Mouse (Mus musculus) B cell, adult 2 months (primary cell): ENCODE results near the gene Ttpal.
A peak's percentile ranks its signal among the peaks of the same experiment; 100 is the strongest.
"Not testable (repeated sequence)": the region's sequence is repeated elsewhere in the genome, so short reads cannot be mapped to it uniquely, and the experiment has no call there.

Source experiments
- DNase-seq, 2 experiments: peaks; one replicate each; pipeline ENCODE4 v3.0.0; 2022

Ttpal gene

DNA sequence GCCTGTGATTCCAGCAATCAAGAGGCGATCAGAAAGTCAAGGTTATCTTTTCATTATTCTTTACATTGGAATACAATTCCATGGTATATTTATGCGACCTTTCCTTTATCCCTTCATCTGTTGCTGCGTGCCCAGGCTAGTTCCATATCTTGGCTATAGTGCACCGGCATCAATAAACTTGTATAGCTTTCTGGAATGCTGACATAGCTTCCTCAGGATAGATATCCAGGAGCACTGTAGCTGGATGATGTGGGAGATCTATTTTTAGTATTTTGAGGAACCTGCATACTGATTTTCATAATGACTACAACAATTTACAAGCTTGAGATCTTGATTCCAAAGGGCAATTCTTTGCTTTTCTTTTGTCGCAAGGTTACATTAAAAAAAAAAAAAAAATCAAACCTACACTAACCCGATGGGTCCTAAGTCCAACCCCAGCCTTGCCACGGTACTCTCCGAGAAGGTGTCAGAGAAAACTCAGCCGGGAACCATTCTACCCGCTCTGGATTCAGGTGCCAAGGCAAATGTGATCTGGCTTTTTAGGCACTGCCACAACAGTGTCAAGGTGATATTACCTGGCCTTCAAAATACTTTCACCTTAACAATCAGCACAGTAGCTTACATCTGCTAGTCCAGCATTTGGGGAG is 8.4 kb upstream of the Ttpal start:
- DNase-seq, result no peak

DNA sequence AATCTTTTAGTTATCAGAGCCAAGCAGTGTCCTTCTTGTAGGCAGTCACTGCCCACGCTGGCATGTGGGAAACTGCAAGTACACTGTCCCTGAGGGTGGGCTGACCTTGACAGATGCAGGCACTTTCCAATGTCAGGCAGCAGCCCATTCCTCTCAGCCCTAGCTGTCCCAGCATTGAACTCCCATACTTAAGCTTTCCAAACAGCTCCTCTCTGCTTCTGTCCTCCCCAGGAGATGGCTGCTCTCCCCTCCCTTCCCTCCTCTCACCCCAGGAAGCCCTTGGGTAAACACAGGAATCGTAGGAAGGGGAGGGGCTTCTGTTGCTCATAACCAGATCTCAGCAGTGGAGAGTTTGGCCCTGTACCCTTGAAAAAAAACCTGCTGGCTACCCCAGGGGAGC is 7.0 kb upstream of the Ttpal start:
- no peak for DNase-seq

DNA sequence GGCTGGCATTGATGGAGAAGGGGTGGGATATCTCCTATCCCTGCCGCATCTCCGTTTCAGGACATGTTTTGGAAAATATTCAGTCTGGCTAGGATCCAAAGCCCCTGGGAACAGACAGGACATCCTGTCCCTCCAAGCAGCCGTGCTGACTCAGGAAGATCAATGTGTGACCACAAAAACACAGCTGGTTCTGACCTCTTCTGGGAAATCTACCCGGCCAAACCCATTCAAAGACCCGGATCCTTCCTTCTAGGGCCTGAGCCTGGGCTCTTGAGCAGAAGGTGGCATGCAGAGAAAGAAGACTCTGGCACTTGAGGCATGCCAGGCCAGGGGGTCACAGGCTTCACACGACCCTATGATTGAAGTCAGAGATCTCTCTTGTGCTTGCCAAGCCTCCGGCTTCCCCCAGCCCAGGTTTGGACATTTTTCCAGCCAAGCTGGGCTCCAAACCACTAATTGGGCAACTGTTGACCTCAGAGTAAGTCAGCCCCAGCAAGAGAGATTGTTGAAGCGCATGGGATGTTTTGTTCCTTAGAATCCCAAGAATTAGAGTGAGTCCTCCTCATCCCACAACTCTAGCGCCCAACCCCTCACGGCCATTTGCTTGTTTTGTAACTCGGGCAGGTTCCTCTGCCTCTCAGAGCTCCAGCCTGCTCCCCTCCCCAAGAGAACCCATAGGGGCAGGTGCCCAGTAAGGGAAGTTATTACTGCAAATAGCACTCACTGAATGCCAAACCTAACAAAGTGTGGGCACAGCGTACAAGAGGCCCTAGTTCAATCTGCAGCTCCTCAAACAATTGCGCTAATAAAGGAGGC is 5.8 kb upstream of the Ttpal start:
- DNase-seq, result no peak

DNA sequence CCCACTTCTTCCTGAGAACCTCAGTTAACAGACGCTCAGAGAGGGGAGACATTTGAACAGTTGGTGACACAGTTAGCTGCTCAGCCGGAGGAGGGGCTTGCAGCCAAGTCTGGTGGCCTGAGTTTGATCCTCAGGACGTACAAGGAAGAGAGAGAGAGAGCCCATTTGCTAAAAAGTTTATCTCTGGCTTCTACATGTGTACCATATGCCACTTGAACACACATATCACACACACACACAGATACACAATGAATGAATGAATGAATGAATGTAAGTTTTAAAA is 5.3 kb upstream of the Ttpal start:
- no peak for DNase-seq

DNA sequence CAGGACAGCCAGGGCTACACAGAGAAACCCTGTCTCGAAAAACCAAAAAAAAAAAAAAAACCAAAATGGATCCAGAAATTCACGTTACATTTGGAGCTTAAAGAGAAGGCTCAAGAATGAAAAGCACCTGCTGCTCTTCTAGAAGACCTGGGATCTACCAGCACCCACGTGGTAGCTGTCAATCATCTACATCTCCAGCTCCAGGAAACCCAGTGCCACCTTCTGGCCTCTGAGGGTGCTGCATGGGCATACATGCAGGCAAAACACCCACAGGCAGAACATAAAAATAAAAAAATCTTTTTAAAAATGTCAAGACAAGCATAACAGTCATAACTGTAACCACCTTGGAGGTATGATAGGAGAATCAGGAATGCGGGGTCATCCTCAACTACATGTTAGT is 4.5 kb upstream of the Ttpal start:
- DNase-seq, result peak; percentile 80 to 84

DNA sequence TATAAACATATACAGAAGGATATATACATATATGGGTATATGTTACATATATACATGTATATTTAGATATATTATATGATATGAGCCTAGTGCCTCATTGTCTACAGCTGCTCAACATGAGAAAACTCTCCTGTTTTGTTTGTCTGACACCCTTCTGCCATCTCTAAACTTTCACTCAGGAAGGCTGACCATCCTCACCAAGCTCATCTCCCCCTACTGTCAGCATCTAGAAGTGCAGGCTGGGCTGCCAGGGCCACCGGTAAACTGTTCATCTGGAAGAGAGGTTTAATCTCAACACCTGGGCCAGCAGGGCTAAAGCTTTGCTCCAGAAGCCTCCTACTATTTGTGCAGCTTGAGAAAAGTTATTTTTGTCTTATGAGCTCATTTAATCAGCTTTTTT is 2.9 kb upstream of the Ttpal start:
- peak; percentile 85 to 87 for DNase-seq

DNA sequence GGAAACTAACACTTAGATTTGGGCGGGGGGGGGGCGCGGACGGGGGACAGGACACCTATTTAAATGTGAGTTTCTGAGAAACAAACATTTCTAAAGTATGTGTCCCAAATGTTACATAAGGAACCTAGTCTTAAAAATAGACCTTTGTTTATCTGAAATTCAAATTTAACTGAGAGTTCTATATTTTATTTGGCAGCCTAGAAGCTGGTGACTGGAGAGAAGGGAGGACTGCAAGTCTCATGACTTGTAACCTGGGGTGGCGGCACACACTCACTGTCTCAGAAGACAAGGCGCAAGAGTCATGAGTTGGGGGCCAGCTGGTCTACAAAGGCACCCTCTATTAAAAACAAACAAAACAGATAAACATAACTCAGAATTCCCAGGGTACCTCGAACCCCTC is 1.0 kb upstream of the Ttpal start:
- DNase-seq, result no peak

DNA sequence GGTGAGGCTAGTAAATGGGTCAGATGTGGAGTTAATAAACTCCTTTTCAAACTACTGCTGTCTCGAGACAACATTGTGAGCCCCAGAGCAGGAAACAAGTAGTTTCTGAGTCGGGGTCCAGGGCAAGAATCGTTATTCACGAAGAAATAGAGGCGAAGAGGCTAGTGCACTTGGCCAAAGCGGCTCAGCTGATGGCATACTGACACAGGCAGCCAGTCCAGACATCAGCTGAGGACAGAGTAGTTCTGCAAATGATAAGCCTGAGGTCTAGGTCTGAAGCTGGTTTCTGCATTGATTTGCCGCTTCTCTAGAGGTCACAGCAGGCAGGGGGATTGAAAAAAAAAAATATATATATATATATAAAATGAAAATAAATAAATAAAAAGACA is 408 bp upstream of the Ttpal start:
- peak in 1 of 2 experiments; percentile 52 for DNase-seq

DNA sequence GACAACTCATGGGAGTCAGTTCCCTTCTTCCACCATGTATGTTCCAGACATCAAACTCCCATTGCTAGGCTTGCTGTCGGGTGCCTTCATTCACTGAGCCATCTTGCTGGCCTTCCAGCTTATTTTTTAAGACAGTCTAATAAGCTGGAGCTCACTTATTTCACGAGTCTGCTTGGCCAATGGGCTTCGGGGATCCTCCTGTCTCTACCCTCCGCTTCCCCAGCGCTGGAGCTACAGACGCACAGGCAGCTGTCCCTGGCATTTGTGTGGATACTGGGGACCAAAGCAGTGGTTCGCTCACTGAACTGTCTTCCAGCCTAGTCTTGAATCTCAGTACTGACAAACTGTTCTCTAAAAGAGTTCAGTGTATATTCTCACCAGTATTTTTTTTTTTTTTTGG is 4.0 kb downstream of the Ttpal start:
- DNase-seq, result no peak

DNA sequence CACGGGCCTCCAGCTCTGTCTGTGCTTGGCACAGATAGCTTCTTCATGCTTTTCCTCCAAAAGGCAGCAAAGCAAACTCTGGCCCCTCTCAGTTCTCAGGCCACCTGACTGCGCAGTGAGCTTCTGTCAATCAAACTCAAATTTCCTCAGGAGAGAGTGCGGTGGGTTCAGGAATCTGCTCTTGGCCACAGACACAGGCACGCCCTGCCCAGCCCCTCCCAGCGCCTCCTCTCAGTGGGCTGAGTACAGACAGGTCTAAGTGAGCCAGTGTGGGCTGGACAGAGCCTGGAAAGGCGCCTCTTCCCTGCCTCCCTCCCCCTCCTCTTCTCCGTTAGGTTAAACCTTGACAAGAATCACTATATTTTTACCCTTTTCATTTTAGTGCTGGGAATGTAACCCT is 5.9 kb downstream of the Ttpal start:
- DNase-seq, result no peak

DNA sequence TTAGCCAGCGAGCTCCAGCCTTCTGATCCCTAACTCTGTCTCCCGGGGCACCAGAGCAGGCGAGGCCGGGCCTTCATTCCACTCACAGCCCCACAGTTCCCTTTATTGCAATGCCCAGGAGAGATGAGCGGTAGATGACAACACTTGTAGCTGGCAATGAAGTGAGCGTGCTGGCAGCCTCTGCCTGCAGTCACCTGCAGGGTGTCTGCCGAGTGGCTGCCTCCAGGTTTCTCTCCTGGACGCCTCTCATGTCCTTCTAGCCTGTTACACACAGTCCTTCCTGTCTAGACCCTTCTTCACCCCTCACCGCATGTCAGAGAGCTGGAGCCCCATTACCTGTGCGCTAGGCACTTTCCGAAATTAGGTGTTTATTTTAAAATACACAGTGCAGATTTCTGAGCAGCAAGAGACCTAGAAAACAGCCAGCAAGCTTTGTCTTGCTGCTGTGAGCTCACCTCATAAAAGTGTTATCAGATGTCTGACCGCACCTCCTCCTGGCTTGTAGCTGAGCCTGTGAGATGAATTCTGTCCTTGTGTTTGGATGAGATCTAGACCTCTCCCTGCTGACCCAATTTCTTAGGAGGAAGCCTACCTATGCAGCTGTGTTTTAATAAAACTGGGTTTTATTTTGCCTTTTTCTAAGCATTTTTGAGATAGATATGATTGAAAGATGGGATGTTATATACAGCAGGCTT is 7.3 kb downstream of the Ttpal start:
- no peak for DNase-seq

DNA sequence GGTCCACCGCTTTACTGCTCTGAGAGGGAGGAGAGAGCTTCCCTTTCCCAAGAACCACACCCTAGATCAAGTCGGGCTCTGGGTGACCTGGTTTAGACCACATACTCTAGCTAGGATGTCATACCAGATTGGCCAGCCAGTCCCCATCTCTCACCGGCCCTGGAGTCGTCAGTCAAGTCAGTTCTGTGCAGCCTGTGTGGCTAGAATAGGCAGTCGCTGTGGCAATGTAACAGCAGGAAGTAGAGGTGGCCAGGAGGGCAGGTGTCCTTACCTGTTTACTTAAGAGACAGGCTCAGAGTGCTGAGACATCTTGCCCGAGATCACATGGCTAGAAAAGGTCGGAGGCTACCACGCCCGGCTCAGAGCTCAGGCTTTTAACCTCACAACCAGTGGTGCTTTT is 9.1 kb downstream of the Ttpal start:
- no peak for DNase-seq

DNA sequence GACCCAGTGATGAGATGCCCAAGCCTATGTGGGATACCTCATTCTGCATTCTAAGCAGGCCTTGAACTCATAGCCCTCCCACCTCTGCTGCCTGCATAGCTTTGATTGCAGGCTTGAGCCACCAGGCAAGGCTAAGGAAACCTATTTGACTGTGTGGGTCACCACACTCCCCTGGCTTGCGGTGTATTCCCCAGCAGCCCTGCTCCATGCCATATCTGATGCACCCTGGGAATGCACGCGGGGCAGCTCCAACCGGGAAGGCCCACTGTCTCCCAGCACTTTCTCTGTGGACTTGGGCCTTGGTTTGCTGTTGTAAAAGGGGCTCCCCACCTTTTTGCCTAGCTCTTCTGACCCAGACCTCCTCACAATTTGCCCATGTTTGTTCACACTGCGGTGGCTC is 11.1 kb downstream of the Ttpal start:
- no peak for DNase-seq

DNA sequence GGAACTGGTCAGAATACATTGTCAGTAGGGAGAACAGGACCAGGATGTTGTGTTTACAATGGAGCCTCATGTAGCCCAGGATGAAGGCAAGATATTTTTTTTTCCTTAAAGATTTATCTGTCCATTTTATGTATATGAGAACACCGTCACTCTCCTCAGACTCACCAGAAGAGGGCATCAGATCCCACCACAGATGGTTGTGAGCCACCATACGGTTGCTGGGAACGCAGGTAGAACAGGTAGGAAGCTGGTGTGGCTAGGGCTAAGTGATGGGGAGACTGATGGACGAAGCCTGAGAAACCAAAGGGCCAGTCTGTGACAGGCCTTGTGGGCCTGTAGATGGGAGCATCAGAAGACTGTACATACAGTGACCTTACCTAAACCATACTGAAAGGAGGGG is 11.9 kb downstream of the Ttpal start:
- no peak for DNase-seq

DNA sequence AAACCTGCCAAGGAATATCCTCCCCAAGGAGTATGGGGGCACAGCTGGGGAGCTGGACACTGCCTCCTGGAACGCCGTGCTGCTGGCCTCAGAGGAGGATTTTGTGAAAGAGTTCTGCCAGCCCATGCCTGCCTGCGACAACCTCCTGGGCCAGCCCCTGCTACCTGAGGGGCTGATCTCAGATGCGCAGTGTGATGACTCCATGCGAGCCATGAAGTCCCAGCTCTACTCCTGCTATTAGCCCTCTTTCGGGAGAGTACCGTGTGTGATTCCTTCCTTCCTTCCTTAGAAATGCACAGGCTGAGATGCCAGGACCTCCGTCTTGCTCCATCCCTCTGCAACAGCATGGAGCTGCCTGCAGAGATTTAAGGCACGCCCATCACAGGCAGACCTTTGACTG is 13.3 kb downstream of the Ttpal start:
- no peak for DNase-seq

DNA sequence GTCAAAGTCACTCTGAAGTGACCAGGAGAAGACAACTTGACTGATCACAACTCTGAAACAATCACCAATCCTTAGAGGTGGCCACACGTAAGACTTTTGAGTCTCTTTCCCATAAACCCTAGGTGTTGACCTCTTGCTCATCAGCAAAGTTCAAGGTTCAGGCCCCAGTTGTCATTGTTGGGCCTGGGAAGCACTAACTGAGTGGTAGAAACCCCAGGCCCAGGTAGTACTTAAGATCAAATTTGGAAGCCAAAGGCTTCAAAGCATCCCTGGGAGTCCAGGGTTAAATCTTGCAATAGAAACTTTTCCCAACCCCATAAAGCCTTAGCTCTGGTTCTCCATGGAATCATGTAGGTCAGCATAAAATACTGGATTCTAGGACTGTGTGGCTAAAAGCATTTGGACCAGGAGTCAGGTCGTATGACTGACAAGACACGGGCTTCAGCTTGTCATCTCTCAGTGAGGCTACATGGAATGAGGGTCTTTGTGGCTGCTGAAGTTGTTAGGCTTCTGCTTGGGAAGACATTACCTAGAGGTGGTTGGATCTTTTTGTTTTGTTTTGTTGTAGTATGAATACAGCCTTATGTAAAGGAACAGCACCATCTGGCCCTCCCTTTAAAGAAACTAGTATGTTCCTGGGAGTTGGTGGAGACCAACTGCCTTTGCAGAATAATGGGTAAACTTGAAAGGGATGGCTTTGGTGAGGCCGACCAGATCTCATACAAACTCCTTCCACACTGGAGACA is 14.0 kb downstream of the Ttpal start:
- no peak for DNase-seq

DNA sequence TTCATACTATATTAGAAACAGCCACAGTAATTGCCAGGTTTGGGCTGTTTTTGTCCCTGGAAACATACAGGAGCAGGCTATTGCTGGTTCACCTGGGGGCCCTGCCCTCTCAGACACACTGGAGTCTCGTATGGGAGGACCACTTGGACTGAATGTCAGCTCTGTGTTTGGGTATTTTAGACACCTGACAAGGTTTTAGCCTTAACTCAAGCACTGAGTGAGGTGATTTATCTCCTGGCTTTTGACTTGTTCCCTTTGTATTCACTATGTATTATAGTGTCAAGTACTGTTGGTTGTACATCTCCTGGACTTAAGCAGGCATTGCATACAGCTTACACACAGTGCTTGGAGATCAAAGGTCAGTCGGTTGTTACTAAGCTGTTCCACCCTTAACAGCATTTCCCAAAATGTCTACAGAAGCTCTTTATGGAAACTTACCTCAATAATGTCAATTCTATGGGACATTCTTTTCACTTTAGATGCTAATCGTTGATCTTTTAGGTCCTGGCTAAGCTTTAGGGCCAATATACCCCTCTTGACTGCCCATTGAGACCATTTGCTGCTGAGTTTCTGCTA is 14.6 kb downstream of the Ttpal start:
- DNase-seq, result no peak

DNA sequence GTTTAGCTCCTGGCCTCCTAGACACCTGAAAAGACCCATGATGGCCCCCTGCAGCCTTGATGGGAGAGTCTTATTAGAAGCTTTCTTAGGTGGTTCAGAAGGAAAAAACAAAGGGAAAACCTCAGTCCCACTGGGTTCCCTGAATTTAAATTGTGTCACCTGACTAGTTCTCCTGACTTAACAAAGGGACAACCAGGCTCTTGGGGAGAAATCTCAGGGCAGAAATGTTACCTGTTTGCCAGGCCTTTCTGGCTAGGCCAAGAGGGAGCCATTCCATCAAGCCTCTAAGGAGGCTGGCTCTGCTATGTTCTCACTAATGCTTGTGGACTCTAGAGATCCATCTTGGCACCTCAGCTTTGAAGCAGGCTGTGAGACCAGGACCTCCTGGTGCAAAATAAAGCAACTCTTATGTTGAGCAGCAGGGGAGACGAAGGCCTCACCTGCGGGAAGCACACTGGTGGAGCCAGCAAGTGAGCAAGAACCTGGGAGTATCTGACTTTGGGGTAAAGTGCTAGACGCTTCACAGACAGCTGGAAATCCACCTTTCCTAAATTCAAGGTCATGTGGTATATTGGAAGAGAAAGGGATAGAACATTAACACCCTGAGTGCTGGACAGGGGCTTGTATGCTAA is 15.2 kb downstream of the Ttpal start:
- no peak for DNase-seq

DNA sequence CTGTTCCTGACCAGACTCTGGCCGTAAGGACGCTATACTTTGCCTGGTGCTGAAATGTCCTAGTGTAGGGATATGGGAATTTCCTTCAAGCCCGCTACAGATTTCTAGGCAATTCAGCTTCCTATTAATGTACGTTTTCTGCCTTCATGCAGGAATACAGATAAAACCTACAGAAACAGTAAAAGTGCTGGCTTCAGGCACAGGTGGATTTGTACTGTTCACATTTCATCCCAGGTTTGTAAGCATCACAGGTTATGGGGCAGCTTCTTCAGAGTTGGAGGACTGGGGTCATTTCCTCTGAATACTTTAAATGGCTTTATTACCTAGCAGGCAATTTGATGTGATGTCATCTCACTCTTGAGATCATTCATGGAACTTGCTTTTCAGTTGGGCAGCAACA is 15.8 kb downstream of the Ttpal start:
- DNase-seq, result no peak

DNA sequence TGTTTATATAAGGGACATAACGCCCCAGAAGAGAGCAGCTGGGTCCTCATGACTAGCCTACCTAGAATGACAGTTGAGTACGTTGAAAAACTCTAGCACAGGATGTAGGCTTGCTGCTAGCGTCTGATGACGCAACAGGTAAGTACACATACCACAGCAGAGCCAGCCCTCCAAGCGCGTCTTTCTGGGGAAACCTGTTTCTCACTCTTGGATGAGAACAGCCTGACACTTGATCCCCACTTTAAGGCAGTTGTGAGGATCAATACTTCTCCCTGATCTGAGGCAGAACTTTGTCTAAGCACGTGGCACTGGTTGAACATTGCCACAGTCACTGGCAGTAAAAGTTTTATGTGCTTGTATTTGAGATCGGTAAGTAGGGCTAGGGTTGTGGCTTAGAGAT is 18.3 kb downstream of the Ttpal start:
- DNase-seq, result no peak

DNA sequence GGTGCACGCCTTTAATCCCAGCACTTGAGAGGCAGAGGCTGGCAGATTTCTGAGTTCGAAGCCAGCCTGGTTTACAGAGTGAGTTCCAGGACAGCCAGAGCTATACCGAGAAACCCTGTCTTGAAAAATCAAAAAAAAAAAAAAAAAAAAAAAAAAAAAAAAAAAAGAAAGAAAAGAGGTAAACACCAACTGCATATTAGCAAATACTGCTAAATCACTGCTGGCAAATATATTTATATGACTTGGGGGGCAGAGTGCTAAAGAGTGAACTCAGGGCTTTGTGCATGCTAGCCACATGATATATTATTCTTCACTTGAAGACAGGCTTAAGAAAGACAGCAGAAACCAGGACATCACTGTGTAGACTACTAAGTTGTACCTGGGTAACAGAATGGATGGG is 19.3 kb downstream of the Ttpal start:
- not testable (repeated sequence) for DNase-seq

DNA sequence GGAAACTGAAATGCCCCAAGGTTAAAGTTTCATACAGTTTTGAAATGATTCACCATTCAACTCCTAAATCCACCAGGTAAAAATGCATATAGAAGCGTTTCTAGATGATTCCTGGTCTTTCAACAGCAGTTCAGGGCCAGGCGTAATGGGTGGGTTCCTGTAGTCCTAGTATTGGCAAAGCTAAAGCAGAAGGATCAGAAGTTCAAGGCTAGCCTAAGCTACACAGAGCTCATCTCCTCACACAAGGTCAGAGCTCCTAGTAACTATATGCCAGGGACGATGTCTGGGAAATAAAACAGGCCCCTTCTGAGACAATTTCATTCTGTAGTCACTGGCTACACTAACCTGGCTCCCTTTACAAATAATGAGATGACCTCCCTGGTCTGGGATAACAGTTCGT is 29.1 kb downstream of the Ttpal start:
- DNase-seq, result no peak

DNA sequence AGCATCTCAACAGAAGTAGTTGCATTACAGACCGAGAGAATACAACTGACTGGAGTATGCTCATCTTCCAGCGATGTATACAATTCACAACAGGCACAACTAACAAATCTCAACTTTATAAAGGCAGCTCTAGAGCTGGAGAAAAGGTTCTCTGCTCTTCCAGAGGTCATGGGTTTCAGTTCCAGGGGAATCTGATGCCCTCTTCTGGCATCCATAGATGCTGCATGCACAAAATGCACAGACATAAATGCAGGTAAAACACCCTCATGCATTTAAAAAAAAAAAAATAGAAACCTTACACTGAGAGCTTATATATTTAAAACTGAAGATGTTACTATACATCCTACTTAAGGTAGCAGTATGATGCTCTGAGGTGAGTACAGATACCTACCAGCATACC is 29.6 kb downstream of the Ttpal start:
- peak in 1 of 2 experiments; percentile 27 for DNase-seq
